Mouse (Mus musculus) CH12.LX (cell line): ENCODE measurements around the gene Trim26. TPM values are rescaled to one million over a fixed set of nuclear protein-coding genes. Genes with fewer than 3 reads are reported as not detected.
A peak's percentile ranks its signal among the peaks of the same experiment; 100 is the strongest.

Experiments
- DNase-seq: peaks from one replicate; pipeline ENCODE4 v3.0.0-alpha.2; 2013; ENCODE audit errors: extremely low read depth
- H3K27ac ChIP-seq: 2 replicates; pipeline ENCODE4 v1.5.1; 2012; ENCODE audit warnings: low read depth, mild to moderate bottlenecking, control low read depth, moderate library complexity; ENCODE audit not compliant: insufficient read depth
- H3K27me3 ChIP-seq: replicated peaks from 2 replicates; pipeline ENCODE3; 2012; ENCODE audit warnings: inconsistent platforms
- H3K36me3 ChIP-seq, 2 experiments: replicated peaks in 1 of 2; 2 replicates each; pipeline versions ENCODE3 to v1.6.1; 2012; ENCODE audit warnings: inconsistent platforms in 1 of 2, low read length in 1 of 2, mild to moderate bottlenecking in 1 of 2, mixed read lengths in 1 of 2, moderate library complexity in 1 of 2; ENCODE audit not compliant: control insufficient read depth in 1 of 2, insufficient read depth in 1 of 2
- H3K4me1 ChIP-seq, 2 experiments: 2 replicates each; pipeline ENCODE4 v1.6.1; 2012; ENCODE audit warnings: inconsistent platforms in 1 of 2, moderate library complexity in 1 of 2; ENCODE audit not compliant: insufficient read depth in 2 of 2, control insufficient read depth in 1 of 2
- H3K4me2 ChIP-seq: 2 replicates; pipeline ENCODE4 v1.6.1; 2012; ENCODE audit warnings: low read depth, mild to moderate bottlenecking, control low read depth; ENCODE audit not compliant: poor library complexity, insufficient read depth, severe bottlenecking
- H3K4me3 ChIP-seq, 3 experiments: fragments of 150-350 bp in 1 of 3; sonication (generic) in 1 of 3; replicated peaks in 1 of 3; 2 replicates each; pipeline versions ENCODE3 to v1.5.1; 2011 to 2012; ENCODE audit warnings: low read depth in 2 of 3, low read length in 2 of 3, mild to moderate bottlenecking in 2 of 3, moderate library complexity in 2 of 3, control low read depth in 1 of 3, improper control_type of control experiment in 1 of 3, inconsistent platforms in 1 of 3, mixed read lengths in 1 of 3; ENCODE audit not compliant: poor library complexity in 1 of 3
- H3K79me2 ChIP-seq: replicated peaks from 2 replicates; pipeline ENCODE4 v1.6.1; 2012; ENCODE audit warnings: mild to moderate bottlenecking, moderate library complexity; ENCODE audit not compliant: control insufficient read depth, poor library complexity, insufficient read depth, severe bottlenecking; ENCODE audit errors: extremely low read depth
- H3K9ac ChIP-seq: 2 replicates; pipeline ENCODE4 v1.6.1; 2012; ENCODE audit warnings: low read depth, mild to moderate bottlenecking, control low read depth, moderate library complexity; ENCODE audit not compliant: insufficient read depth
- H3K9me3 ChIP-seq: replicated peaks from 2 replicates; pipeline ENCODE3; 2012; ENCODE audit warnings: low read length, inconsistent platforms, mixed read lengths
- BHLHE40 ChIP-seq: IDR thresholded peaks from 2 replicates; pipeline ENCODE4 v1.6.1; 2011; ENCODE audit warnings: mild to moderate bottlenecking, low read depth, low read length, improper control_type of control experiment
- CHD1 ChIP-seq: IDR thresholded peaks from 2 replicates; pipeline ENCODE4 v1.6.1; 2012; ENCODE audit warnings: low read depth, low read length, improper control_type of control experiment, inconsistent platforms
- CTCF ChIP-seq, 2 experiments: IDR thresholded peaks in 1 of 2; conservative IDR thresholded peaks in 1 of 2; 2 replicates each; pipeline ENCODE4 v1.5.1; 2011 to 2012; ENCODE audit warnings: low read depth in 2 of 2, low read length in 2 of 2, improper control_type of control experiment in 1 of 2, inconsistent platforms in 1 of 2, mild to moderate bottlenecking in 1 of 2, moderate library complexity in 1 of 2
- E2F4 ChIP-seq: IDR thresholded peaks from 2 replicates; pipeline ENCODE4 v1.6.1; 2011; ENCODE audit warnings: low read depth, low read length, improper control_type of control experiment; ENCODE audit not compliant: insufficient replicate concordance
- ELF1 ChIP-seq: IDR thresholded peaks from 2 replicates; pipeline ENCODE4 v1.6.1; 2014; ENCODE audit warnings: low read depth, mild to moderate bottlenecking, inconsistent platforms, low read length, improper control_type of control experiment
- GABPA ChIP-seq: IDR thresholded peaks from 2 replicates; pipeline ENCODE4 v1.6.1; 2012; ENCODE audit warnings: low read depth, low read length, improper control_type of control experiment, inconsistent platforms; ENCODE audit not compliant: insufficient replicate concordance
- IRF4 ChIP-seq: IDR thresholded peaks from 2 replicates; pipeline ENCODE4 v1.6.1; 2014; ENCODE audit warnings: low read depth, mild to moderate bottlenecking, inconsistent platforms, low read length, improper control_type of control experiment
- KAT2A ChIP-seq: IDR thresholded peaks from 2 replicates; pipeline ENCODE4 v1.6.1; 2012; ENCODE audit warnings: low read length, improper control_type of control experiment, inconsistent platforms; ENCODE audit not compliant: insufficient replicate concordance
- MAZ ChIP-seq: IDR thresholded peaks from 2 replicates; pipeline ENCODE4 v1.6.1; 2012; ENCODE audit warnings: low read depth, mild to moderate bottlenecking, inconsistent platforms, low read length, improper control_type of control experiment, moderate library complexity
- MYC ChIP-seq: IDR thresholded peaks from 2 replicates; pipeline ENCODE4 v1.6.1; 2011; ENCODE audit warnings: low read depth, mild to moderate bottlenecking, improper control_type of control experiment, low read length
- NELFE ChIP-seq: IDR thresholded peaks from 2 replicates; pipeline ENCODE4 v1.6.1; 2011; ENCODE audit warnings: low read depth, low read length, improper control_type of control experiment
- POLR2AphosphoS2 ChIP-seq: IDR thresholded peaks from 2 replicates; pipeline ENCODE4 v1.6.1; 2011; ENCODE audit warnings: low read depth, low read length, improper control_type of control experiment
- RAD21 ChIP-seq: IDR thresholded peaks from 2 replicates; pipeline ENCODE4 v1.6.1; 2011; ENCODE audit warnings: low read depth, mild to moderate bottlenecking, low read length, improper control_type of control experiment, moderate library complexity
- SIN3A ChIP-seq: IDR thresholded peaks from 2 replicates; pipeline ENCODE4 v1.6.1; 2012; ENCODE audit warnings: low read length, improper control_type of control experiment, inconsistent platforms
- SMC3 ChIP-seq: IDR thresholded peaks from 2 replicates; pipeline ENCODE4 v1.6.1; 2011; ENCODE audit warnings: low read depth, low read length, improper control_type of control experiment
- TBP ChIP-seq: conservative IDR thresholded peaks from 2 replicates; pipeline ENCODE4 v1.6.1; 2011; ENCODE audit warnings: low read depth, low read length, improper control_type of control experiment
- USF1 ChIP-seq: IDR thresholded peaks from 2 replicates; pipeline ENCODE4 v1.6.1; 2014; ENCODE audit warnings: low read depth, mild to moderate bottlenecking, inconsistent platforms, low read length, improper control_type of control experiment
- ZMIZ1 ChIP-seq: IDR thresholded peaks from 2 replicates; pipeline ENCODE4 v1.6.1; 2012; ENCODE audit warnings: low read depth, mild to moderate bottlenecking, inconsistent platforms, low read length, improper control_type of control experiment
- dilution Hi-C: fragments of 300-500 bp; cut with MboI; formaldehyde crosslinking; loops from 2 replicates; pipeline ENCODE4 v1.14.3; 2020; ENCODE audit warnings: low sequenced_read_pairs; ENCODE audit not compliant: extremely low pct_unique_long_range_greater_than_20kb, extremely low pct_ligation_motif_present
- in situ Hi-C: fragments of 300-500 bp; cut with MboI; formaldehyde crosslinking; loops from 3 replicates; pipeline ENCODE4 v1.14.3; 2019; ENCODE audit warnings: low sequenced_read_pairs, low pct_ligation_motif_present, low pct_unique_long_range_greater_than_20kb, mixed read lengths
- polyA plus RNA-seq: library from polyadenylated mRNA; unstranded; fragments of >175 nt; gene quantifications from 2 replicates; pipeline ENCODE4 v1.2.1, GENCODE M21; 2012; ENCODE audit warnings: low read depth; ENCODE audit not compliant: insufficient read length
- total RNA-seq, 2 experiments: library from RNA; depleted of rRNA; stranded (reverse); fragments of 300-350 nt in 1 of 2; fragments of >200 nt in 1 of 2; gene quantifications; 2 replicates each; pipeline ENCODE4 v1.2.3; 2012 to 2014

Gene Trim26
- total and polyA plus RNA-seq, 3 experiments = 14.2 to 67.1 (median 17.1) TPM

DNA sequence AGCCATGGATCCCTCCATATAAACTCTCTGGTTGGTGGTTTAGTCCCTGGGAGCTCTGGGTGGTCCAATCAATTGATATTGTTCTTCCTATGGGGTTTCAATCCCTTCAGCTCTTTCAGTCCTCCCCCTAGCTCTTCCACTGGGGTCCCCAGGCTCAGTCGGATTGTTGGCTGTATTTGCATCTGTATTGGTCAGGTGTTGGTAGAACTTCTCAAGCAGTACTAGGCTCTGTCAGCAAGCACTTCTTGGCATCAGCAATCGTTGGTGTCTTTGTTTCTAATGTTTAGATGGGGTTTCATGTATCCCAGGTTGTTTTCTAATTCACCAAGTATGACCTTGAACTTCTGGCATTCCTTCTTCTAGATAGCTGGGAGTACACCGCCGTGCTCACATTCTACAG lies 4.2 kb upstream of the Trim26 start:
- Histone ChIP-seq H3K9ac (no peak overlapping the region), H3K27ac (no peak overlapping the region; the same call in 1 of the 2 replicates)
- DNase-seq = no peak
- no peak for TF ChIP-seq POLR2AphosphoS2
- no peak for TF ChIP-seq KAT2A
- no peak for TF ChIP-seq ZMIZ1
- TF ChIP-seq TBP = no peak
- TF ChIP-seq IRF4 = no peak
- TF ChIP-seq, all 38 proteins: peak for 0
- no peak overlapping the region for H3K4me3 ChIP-seq
- H3K4me2 ChIP-seq = no peak overlapping the region
- H3K36me3 ChIP-seq = no peaks in the 10 kb centered on the region
- peaks cover 23% of the 10 kb centered on the region for H3K27me3 ChIP-seq
- H3K4me1 ChIP-seq = peaks cover 0 to 3% of the 10 kb centered on the region in 2 experiments; a peak in 2 of 4 replicates
- H3K9me3 ChIP-seq = no peaks in the 10 kb centered on the region
- no peaks in the 10 kb centered on the region for H3K79me2 ChIP-seq
- in situ Hi-C loops (no loop called here), dilution Hi-C loops (no loop called here)

DNA sequence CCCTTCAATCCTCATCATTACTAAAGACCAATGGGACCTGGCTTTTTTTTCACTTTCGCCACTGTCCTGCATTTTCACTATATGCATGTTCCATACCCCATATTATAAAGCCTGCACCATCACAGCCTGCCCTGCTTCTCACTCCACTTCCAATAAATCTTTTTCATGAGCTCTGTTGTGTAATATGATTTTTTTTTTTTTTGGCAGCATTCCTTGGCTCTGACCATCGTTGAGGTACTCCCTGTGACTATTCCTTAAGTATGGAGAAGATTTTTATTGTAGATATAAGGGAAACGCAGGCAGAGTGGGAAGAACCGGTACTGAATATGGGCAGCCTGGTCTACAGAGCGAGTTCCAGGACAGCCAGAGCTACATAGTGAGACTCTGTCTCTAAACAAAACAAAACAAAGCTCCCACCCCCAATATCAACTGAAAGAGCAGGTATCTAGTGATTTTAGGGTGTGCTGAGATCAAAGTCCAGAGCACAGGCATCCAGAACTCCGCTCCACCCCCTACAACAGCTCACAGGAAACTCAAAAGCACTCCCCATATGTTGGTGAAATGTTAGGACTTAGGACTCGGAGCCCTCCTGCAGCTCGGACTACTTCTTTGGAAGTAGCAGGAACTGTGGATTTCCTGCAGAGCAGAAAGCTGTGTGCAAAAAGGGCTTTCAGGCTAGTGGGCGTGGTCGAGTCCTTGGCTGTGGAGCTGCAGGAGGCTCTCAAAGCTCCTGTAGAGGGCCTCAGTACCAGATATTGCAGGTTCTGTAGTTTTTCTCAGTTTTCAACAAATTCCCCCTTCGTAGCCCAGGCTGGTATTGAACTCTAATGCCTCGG lies 1.1 kb upstream of the Trim26 start:
- Histone ChIP-seq H3K9me3 (no peaks in the 10 kb centered on the region), H3K4me1 (peaks cover 4 to 26% of the 10 kb centered on the region in 2 experiments), H3K9ac (peak overlapping the region; percentile 63), H3K4me3 (peak overlapping the region; percentile 34 to 68 (median 48)), H3K4me2 (peak overlapping the region; percentile 82), H3K79me2 (peaks cover 3% of the 10 kb centered on the region), H3K36me3 (peaks cover 0 to 9% of the 10 kb centered on the region in 2 experiments), H3K27me3 (peaks cover 9% of the 10 kb centered on the region), H3K27ac (no peak overlapping the region)
- in situ Hi-C loops = no loop called here
- DNase-seq = peak; percentile 82
- TF ChIP-seq NELFE (no peak), CHD1 (peak; percentile 78), MAZ (no peak), MYC (0 out of 2 replicates have a peak, but pooled peaks have one; percentile 23), CTCF (conservative IDR thresholded peaks at IDR 0.05 in 1 of 2, IDR thresholded peaks at IDR 0.05 in 1 of 2; ENCODE audit: low read depth in 2 of 2, low read length in 2 of 2) (peak in 1 of 2 experiments; percentile 61; a peak in 2 of 4 replicates), TBP (no peak), POLR2AphosphoS2 (no peak), SIN3A (no peak), IRF4 (peak; percentile 51; the same call in 1 of the 2 replicates), USF1 (no peak), E2F4 (no peak), SMC3 (no peak), ELF1 (no peak), GABPA (no peak), ZMIZ1 (no peak), RAD21 (peak; percentile 4), BHLHE40 (no peak)
- dilution Hi-C loops = no loop called here
